Mouse (Mus musculus): ENCODE results near the gene Msh3. TPM values are rescaled to one million over a fixed set of nuclear protein-coding genes. Genes with fewer than 3 reads are reported as not detected.
"Not testable (repeated sequence)": the region's sequence is repeated elsewhere in the genome, so short reads cannot be mapped to it uniquely, and the experiment has no call there.

The Msh3 gene
- 32.6 and 34.0 TPM in 2 replicates for polyA plus RNA-seq (2015; fragmentation: Nextera tagmentation; extraction: Ambion mirVana)

DNA sequence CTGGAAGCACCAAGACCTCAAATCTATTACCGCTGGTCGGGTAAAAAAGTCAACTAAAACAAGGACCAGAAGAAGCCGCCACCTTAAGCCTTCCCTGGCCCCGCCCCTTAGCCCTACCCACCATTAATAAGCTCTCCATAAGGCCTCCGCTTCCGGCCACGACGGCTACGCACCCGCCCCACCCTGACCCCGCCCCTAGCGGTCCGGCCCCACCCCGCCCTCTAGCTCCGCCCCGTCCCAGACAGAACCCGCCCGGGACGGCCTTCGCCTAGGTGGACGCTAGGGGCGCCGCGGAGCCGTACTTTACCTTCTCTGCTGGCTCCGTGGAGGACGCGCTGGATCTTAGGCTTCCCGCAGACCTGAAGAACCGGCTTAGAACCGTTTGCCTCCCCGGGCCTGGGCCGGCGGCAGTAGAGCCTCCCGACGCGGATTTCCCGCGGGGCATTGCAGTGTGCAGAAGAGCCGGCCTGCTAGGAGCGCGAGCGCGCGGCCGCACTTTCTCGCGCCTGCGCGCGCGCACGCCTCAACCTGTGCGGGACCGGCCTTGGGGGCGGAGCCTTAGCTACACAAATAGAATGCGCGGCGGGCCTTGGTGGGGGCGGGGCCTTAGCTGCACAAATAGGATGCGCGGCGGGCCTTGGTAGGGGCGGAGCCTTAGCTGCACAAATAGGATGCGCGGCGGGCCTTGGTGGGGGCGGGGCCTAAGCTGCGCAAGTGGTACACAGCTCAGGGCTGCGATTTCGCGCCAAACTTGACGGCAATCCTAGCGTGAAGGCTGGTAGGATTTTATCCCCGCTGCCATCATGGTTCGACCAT lies at the start of gene Msh3, which contains the start of gene Dhfr:
Gene Msh3 (minus strand): TSS at position 548 of the 816 bp plus-strand sequence.
Gene Dhfr (plus strand): TSS at position 271 of the 816 bp plus-strand sequence.
- no peaks in the 10 kb centered on the region for H3K9me3 ChIP-seq
- peak within 1 kb of the TSS; percentile 99 for H3K4me2 ChIP-seq
- peaks cover 24% of the 10 kb centered on the region; the same call in 1 of the 2 replicates for H3K36me3 ChIP-seq
- ATAC-seq (ENCODE audit: insufficient number of reproducible peaks, insufficient read depth, low FRiP score, low TSS enrichment, low read depth): peak; percentile 96
- H3K9ac ChIP-seq: peak within 1 kb of the TSS; percentile 81
- H3K27ac ChIP-seq: peak within 1 kb of the TSS; percentile 95
- H3K4me3 ChIP-seq: peak within 1 kb of the TSS; percentile 65
- H3K27me3 ChIP-seq: no peaks in the 10 kb centered on the region
- under 1% methylated on average over 76 of the region's 76 CpGs for WGBS
- H3K4me1 ChIP-seq: peaks cover 26% of the 10 kb centered on the region

DNA sequence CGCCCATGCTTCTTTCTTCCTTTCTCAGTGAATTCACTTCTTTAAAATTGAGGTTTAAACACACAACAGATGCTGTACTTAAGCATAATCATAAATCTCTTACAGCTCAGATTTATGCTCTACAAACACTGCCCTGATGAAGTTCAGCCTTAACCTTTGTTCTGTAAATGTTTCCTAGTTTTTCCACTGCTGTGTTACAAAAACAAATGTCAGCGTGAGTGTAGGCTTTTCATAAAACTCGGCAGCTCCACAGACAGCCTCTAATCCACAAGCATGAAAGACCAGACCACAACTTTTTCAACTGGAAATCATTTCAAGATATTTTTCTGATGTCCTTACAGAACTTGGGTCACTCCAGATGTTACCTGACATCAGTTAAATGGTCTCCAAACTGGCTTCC lies 48.7 kb upstream of the Msh3 start:
- Histone ChIP-seq H3K9me3 (no peaks in the 10 kb centered on the region), H3K27ac (no peak overlapping the region), H3K4me3 (no peak overlapping the region), H3K27me3 (no peaks in the 10 kb centered on the region), H3K4me1 (no peaks in the 10 kb centered on the region), H3K4me2 (no peak overlapping the region), H3K36me3 (no peaks in the 10 kb centered on the region), H3K9ac (no peak overlapping the region)
- whole genome bisulfite sequencing: 60% methylated on average over 3 of the region's 3 CpGs
- ATAC-seq (ENCODE audit: insufficient number of reproducible peaks, insufficient read depth, low FRiP score, low TSS enrichment, low read depth): no peak

- 32% methylated on average over 2 of the region's 2 CpGs for WGBS
- H3K9me3 ChIP-seq: no peaks in the 10 kb centered on the region
- H3K4me3 ChIP-seq: no peak overlapping the region
These were observed 47.3 kb upstream of the Msh3 start for GRCm38 (mm10) chr13:92402063-92402462.

GRCm38 (mm10) chr13:92398491-92399384 lies 43.9 kb upstream of the Msh3 start:
- WGBS: 67% methylated on average over 11 of the region's 11 CpGs
- Histone ChIP-seq H3K4me1 (no peaks in the 10 kb centered on the region), H3K36me3 (no peaks in the 10 kb centered on the region), H3K4me2 (no peak overlapping the region), H3K9me3 (no peaks in the 10 kb centered on the region), H3K9ac (no peak overlapping the region), H3K27me3 (no peaks in the 10 kb centered on the region), H3K27ac (no peak overlapping the region), H3K4me3 (no peak overlapping the region)
- ATAC-seq (ENCODE audit: insufficient number of reproducible peaks, insufficient read depth, low FRiP score, low TSS enrichment, low read depth): no peak

More at GRCm38 (mm10) chr13:92402063-92402462, 47.3 kb upstream of the Msh3 start:
- Histone ChIP-seq H3K27ac (no peak overlapping the region), H3K9ac (no peak overlapping the region), H3K27me3 (no peaks in the 10 kb centered on the region), H3K4me2 (no peak overlapping the region), H3K36me3 (no peaks in the 10 kb centered on the region), H3K4me1 (no peaks in the 10 kb centered on the region)
- no peak for ATAC-seq (ENCODE audit: insufficient number of reproducible peaks, insufficient read depth, low FRiP score, low TSS enrichment, low read depth)

- ATAC-seq (ENCODE audit: insufficient number of reproducible peaks, insufficient read depth, low FRiP score, low TSS enrichment, low read depth): no peak
- Histone ChIP-seq H3K36me3 (no peaks in the 10 kb centered on the region), H3K9me3 (no peaks in the 10 kb centered on the region), H3K9ac (no peak overlapping the region), H3K4me1 (no peaks in the 10 kb centered on the region), H3K4me2 (no peak overlapping the region), H3K27me3 (no peaks in the 10 kb centered on the region), H3K27ac (no peak overlapping the region), H3K4me3 (no peak overlapping the region)
- WGBS: 86% methylated on average over 12 of the region's 12 CpGs
These were observed 38.4 kb upstream of the Msh3 start for GRCm38 (mm10) chr13:92393047-92393661.

GRCm38 (mm10) chr13:92387367-92387766 lies 32.6 kb upstream of the Msh3 start:
- Histone ChIP-seq H3K4me1 (no peaks in the 10 kb centered on the region), H3K4me3 (no peak overlapping the region), H3K9ac (no peak overlapping the region), H3K36me3 (peaks cover 6% of the 10 kb centered on the region; the same call in 1 of the 2 replicates), H3K27ac (no peak overlapping the region), H3K9me3 (no peaks in the 10 kb centered on the region), H3K4me2 (no peak overlapping the region), H3K27me3 (no peaks in the 10 kb centered on the region)
- 84% methylated on average over 3 of the region's 3 CpGs for WGBS
- no peak for ATAC-seq (ENCODE audit: insufficient number of reproducible peaks, insufficient read depth, low FRiP score, low TSS enrichment, low read depth)

- not testable (repeated sequence) for H3K4me2 ChIP-seq; H3K4me3 ChIP-seq; H3K27ac ChIP-seq; H3K27me3 ChIP-seq; H3K9ac ChIP-seq; ATAC-seq (ENCODE audit: insufficient number of reproducible peaks, insufficient read depth, low FRiP score, low TSS enrichment, low read depth); H3K4me1 ChIP-seq; H3K9me3 ChIP-seq
- H3K36me3 ChIP-seq: peaks cover 37% of the 10 kb centered on the region
- WGBS: 96% methylated on average over 6 of the region's 6 CpGs
These were observed 16.7 kb upstream of the Msh3 start for GRCm38 (mm10) chr13:92371466-92371865.

DNA sequence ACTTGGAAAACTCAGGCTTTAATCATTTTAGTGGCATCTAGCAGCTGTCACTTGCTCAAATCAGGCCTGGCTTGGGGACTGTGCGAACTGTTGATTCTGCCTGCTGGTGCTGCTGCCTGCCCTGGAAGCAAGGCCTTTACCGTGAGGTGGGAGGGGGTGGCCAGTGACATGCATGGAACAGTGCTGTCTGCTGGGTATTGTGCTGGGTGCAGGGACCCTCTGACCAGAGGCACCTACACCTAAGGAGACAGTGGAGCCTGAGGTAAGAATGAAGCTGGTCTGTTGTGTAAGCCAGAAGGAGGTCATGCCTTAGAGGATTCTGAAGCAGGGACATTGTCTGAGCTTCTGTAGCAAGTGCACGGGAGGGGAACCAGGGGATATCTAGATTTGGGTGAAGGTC lies 16.0 kb upstream of the Msh3 start:
- H3K36me3 ChIP-seq: peaks cover 34% of the 10 kb centered on the region
- H3K27ac ChIP-seq: no peak overlapping the region
- H3K9ac ChIP-seq: no peak overlapping the region
- H3K9me3 ChIP-seq: no peaks in the 10 kb centered on the region; the same call in 1 of the 2 replicates
- 88% methylated on average over 3 of the region's 3 CpGs for WGBS
- peaks cover 2% of the 10 kb centered on the region; the same call in 1 of the 2 replicates for H3K4me1 ChIP-seq
- H3K27me3 ChIP-seq: no peaks in the 10 kb centered on the region
- no peak overlapping the region for H3K4me2 ChIP-seq
- no peak for ATAC-seq (ENCODE audit: insufficient number of reproducible peaks, insufficient read depth, low FRiP score, low TSS enrichment, low read depth)
- H3K4me3 ChIP-seq: no peak overlapping the region

DNA sequence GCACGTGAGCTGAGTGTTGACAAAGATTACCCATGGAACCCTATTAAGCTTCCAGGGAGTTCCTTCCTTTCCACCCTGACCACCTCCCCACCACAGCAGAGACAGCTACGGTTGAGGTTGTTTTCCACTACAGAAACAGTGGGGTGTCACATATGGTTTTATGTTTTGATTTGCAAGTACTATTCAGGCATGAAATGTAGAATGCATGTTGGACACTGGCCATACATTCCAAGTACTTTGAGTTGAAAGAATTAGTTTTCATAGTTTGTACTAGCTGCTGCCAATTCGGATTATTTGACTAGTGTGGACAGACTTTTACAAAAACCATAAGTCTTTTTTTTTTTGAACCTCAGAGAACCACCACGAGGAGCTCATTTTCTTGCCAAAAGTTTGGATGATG lies 10.5 kb upstream of the Msh3 start:
- no peak for ATAC-seq (ENCODE audit: insufficient number of reproducible peaks, insufficient read depth, low FRiP score, low TSS enrichment, low read depth)
- peaks cover 8% of the 10 kb centered on the region; the same call in 1 of the 2 replicates for H3K4me1 ChIP-seq
- H3K4me3 ChIP-seq: no peak overlapping the region
- peaks cover 27% of the 10 kb centered on the region for H3K36me3 ChIP-seq
- no peak overlapping the region for H3K4me2 ChIP-seq
- 34% methylated on average over 4 of the region's 4 CpGs for WGBS
- H3K27ac ChIP-seq: peak overlapping the region; percentile 58; the same call in 1 of the 2 replicates
- H3K9ac ChIP-seq: no peak overlapping the region
- no peaks in the 10 kb centered on the region for H3K27me3 ChIP-seq
- H3K9me3 ChIP-seq: no peaks in the 10 kb centered on the region; the same call in 1 of the 2 replicates

DNA sequence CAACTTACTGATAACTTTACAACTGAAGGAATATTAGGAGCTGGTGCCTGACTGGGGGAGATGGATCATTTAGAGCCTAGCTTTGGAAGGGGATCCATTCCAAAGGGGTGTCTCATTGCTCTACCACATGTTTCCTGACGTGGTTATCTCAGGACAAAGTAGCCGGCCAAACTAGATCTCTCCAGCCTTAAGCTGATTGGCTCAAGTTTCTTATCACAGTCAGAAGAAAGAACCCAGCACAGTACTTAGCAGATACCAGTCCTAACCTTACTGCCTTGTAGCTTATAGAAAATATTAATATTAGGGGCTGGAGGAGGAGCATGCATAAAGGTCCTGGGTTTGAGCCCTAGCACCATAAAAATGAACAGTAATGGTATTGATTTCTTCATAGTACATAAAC lies 6.8 kb upstream of the Msh3 start:
- peaks cover 18% of the 10 kb centered on the region; the same call in 1 of the 2 replicates for H3K36me3 ChIP-seq

DNA sequence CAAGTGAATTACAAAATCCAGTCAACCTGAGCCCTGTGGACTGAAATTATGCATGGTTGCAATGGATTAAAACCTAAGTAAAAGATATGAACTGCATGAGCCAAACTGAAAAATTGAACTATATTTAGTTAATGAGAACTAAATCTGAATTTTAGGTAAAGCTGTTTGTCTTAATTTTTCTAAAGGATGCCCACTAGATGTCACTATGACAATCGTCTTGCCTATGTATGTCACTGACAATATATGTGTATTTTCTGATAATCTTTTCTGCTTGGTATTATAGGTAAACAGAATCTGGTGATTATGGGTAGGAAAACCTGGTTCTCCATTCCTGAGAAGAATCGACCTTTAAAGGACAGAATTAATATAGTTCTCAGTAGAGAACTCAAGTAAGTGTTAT lies 2.8 kb upstream of the Msh3 start:
- no peak overlapping the region for H3K9ac ChIP-seq
- H3K27me3 ChIP-seq: no peaks in the 10 kb centered on the region
- H3K4me2 ChIP-seq: no peak overlapping the region
- ATAC-seq (ENCODE audit: insufficient number of reproducible peaks, insufficient read depth, low FRiP score, low TSS enrichment, low read depth): no peak
- H3K4me3 ChIP-seq: no peak overlapping the region
- peaks cover 18% of the 10 kb centered on the region; the same call in 1 of the 2 replicates for H3K36me3 ChIP-seq
- 57% methylated on average over 2 of the region's 2 CpGs for WGBS
- peaks cover 25% of the 10 kb centered on the region for H3K4me1 ChIP-seq
- H3K27ac ChIP-seq: no peak overlapping the region
- H3K9me3 ChIP-seq: no peaks in the 10 kb centered on the region

More for the DNA sequence above, 6.8 kb upstream of the Msh3 start:
- Histone ChIP-seq H3K9ac (no peak overlapping the region), H3K27ac (no peak overlapping the region), H3K9me3 (no peaks in the 10 kb centered on the region), H3K4me3 (no peak overlapping the region), H3K27me3 (no peaks in the 10 kb centered on the region), H3K4me2 (no peak overlapping the region), H3K4me1 (peaks cover 12% of the 10 kb centered on the region)
- ATAC-seq (ENCODE audit: insufficient number of reproducible peaks, insufficient read depth, low FRiP score, low TSS enrichment, low read depth): no peak
- WGBS: 81% methylated on average over 2 of the region's 2 CpGs
